Mouse (Mus musculus): ENCODE data around the gene Tnfsf13b.
A peak's percentile ranks its signal among the peaks of the same experiment; 100 is the strongest.

The Tnfsf13b gene

GRCm38 (mm10) chr8:10006156-10006985, at the start of gene Tnfsf13b:
Tnfsf13b (plus strand) TSS chr8:10006467.
- peak in 1 of 2 experiments; percentile 9 for DNase-seq (ENCODE audit: low spot score in 2 of 2)

- no peak for DNase-seq (ENCODE audit: low spot score in 2 of 2)
Measured at GRCm38 (mm10) chr8:9958338-9958737, 47.9 kb upstream of the Tnfsf13b start.

- DNase-seq (ENCODE audit: low spot score in 2 of 2), result no peak
Measured at GRCm38 (mm10) chr8:9959919-9960318, 46.3 kb upstream of the Tnfsf13b start.

GRCm38 (mm10) chr8:9971866-9972265, 34.4 kb upstream of the Tnfsf13b start:
- no peak for DNase-seq (ENCODE audit: low spot score in 2 of 2)

- no peak for DNase-seq (ENCODE audit: low spot score in 2 of 2)
Measured at GRCm38 (mm10) chr8:9975276-9975675, 31.0 kb upstream of the Tnfsf13b start.

- DNase-seq (ENCODE audit: low spot score in 2 of 2), result peak; percentile 94 to 99
Measured at GRCm38 (mm10) chr8:9975898-9976611, 30.2 kb upstream of the Tnfsf13b start.

- peak in 1 of 2 experiments; percentile 8 for DNase-seq (ENCODE audit: low spot score in 2 of 2)
Measured at GRCm38 (mm10) chr8:9977016-9977415, 29.3 kb upstream of the Tnfsf13b start.

- DNase-seq (ENCODE audit: low spot score in 2 of 2), result peak; percentile 98 to 100
Measured at GRCm38 (mm10) chr8:9977573-9978314, 28.5 kb upstream of the Tnfsf13b start, which contains the start of the genes Lig4 and Abhd13. Lig4 (minus strand) TSS chr8:9977686. Abhd13 (plus strand) TSS chr8:9977707.

GRCm38 (mm10) chr8:9978475-9979230, 27.6 kb upstream of the Tnfsf13b start:
- peak in 1 of 2 experiments; percentile 5 for DNase-seq (ENCODE audit: low spot score in 2 of 2)

GRCm38 (mm10) chr8:9979746-9980145, 26.5 kb upstream of the Tnfsf13b start:
- no peak for DNase-seq (ENCODE audit: low spot score in 2 of 2)

GRCm38 (mm10) chr8:9980188-9980587, 26.1 kb upstream of the Tnfsf13b start:
- DNase-seq (ENCODE audit: low spot score in 2 of 2), result no peak

- no peak for DNase-seq (ENCODE audit: low spot score in 2 of 2)
Measured at GRCm38 (mm10) chr8:10004115-10004514, 2.2 kb upstream of the Tnfsf13b start.

GRCm38 (mm10) chr8:10006986-10007659, 856 bp downstream of the Tnfsf13b start:
- DNase-seq (ENCODE audit: low spot score in 2 of 2), result peak; percentile 3 to 32

GRCm38 (mm10) chr8:10007660-10008028, 1.4 kb downstream of the Tnfsf13b start:
- DNase-seq (ENCODE audit: low spot score in 2 of 2), result no peak

GRCm38 (mm10) chr8:10016252-10016651, 10.0 kb downstream of the Tnfsf13b start:
- peak in 1 of 2 experiments; percentile 22 for DNase-seq (ENCODE audit: low spot score in 2 of 2)

- DNase-seq (ENCODE audit: low spot score in 2 of 2), result no peak
Measured at GRCm38 (mm10) chr8:10017231-10017630, 11.0 kb downstream of the Tnfsf13b start.

GRCm38 (mm10) chr8:10030320-10031060, 24.2 kb downstream of the Tnfsf13b start:
- DNase-seq (ENCODE audit: low spot score in 2 of 2), result no peak

GRCm38 (mm10) chr8:10031177-10031576, 24.9 kb downstream of the Tnfsf13b start:
- DNase-seq (ENCODE audit: low spot score in 2 of 2), result no peak

- no peak for DNase-seq (ENCODE audit: low spot score in 2 of 2)
Measured at GRCm38 (mm10) chr8:10040866-10041265, 34.6 kb downstream of the Tnfsf13b start.
